Mouse (Mus musculus): ENCODE results near the gene Cep89. TPM values are rescaled to one million over a fixed set of nuclear protein-coding genes. Genes with fewer than 3 reads are reported as not detected.

Gene Cep89
- total and polyA plus RNA-seq, 3 experiments = 9.8 to 12.1 (median 9.9) TPM

- TF ChIP-seq GATA1 (IDR thresholded peaks at IDR 0.05; ENCODE audit: borderline replicate concordance, low read length) (no peak), POLR2AphosphoS5 (IDR thresholded peaks at IDR 0.05; ENCODE audit: insufficient replicate concordance, low read depth, low read length) (no peak), GATA2 (IDR thresholded peaks at IDR 0.05; ENCODE audit: borderline replicate concordance, low read depth, low read length) (no peak), TAL1 (conservative IDR thresholded peaks at IDR 0.05; ENCODE audit: low read depth, low read length) (no peak), CTCF (IDR thresholded peaks at IDR 0.05; ENCODE audit: low read depth, low read length) (no peak)
- DNase-seq (ENCODE audit: low spot score) (no peak), ATAC-seq (ENCODE audit: extremely low read depth, insufficient number of reproducible peaks, low FRiP score, poor library complexity, severe bottlenecking) (no peak)
- H3K4me1 ChIP-seq (ENCODE audit: insufficient read depth, low read depth, low read length) = peaks cover 28% of the 10 kb centered on the region
- H3K4me3 ChIP-seq (ENCODE audit: low read depth, low read length) = no peak overlapping the region
- H3K9me3 ChIP-seq (replicated peaks) = no peaks in the 10 kb centered on the region
- H3K36me3 ChIP-seq (replicated peaks) = no peaks in the 10 kb centered on the region
- H3K27me3 ChIP-seq (ENCODE audit: insufficient read depth, low read length) = peaks cover 10% of the 10 kb centered on the region; the same call in 1 of the 2 replicates
These were observed 16.5 kb upstream of the Cep89 start for GRCm38 (mm10) chr7:35380351-35380750.

- Histone ChIP-seq H3K36me3 (replicated peaks) (no peaks in the 10 kb centered on the region), H3K9me3 (replicated peaks) (no peaks in the 10 kb centered on the region), H3K4me1 (ENCODE audit: insufficient read depth, low read depth, low read length) (peaks cover 28% of the 10 kb centered on the region), H3K4me3 (ENCODE audit: low read depth, low read length) (no peak overlapping the region), H3K27me3 (ENCODE audit: insufficient read depth, low read length) (peaks cover 8% of the 10 kb centered on the region; the same call in 1 of the 2 replicates)
- TF ChIP-seq POLR2AphosphoS5 (IDR thresholded peaks at IDR 0.05; ENCODE audit: insufficient replicate concordance, low read depth, low read length) = no peak
- TF ChIP-seq TAL1 (conservative IDR thresholded peaks at IDR 0.05; ENCODE audit: low read depth, low read length) = no peak
- no peak for TF ChIP-seq GATA1 (IDR thresholded peaks at IDR 0.05; ENCODE audit: borderline replicate concordance, low read length)
- TF ChIP-seq CTCF (IDR thresholded peaks at IDR 0.05; ENCODE audit: low read depth, low read length) = no peak
- TF ChIP-seq GATA2 (IDR thresholded peaks at IDR 0.05; ENCODE audit: borderline replicate concordance, low read depth, low read length) = no peak
- DNase-seq (ENCODE audit: low spot score) (no peak), ATAC-seq (ENCODE audit: extremely low read depth, insufficient number of reproducible peaks, low FRiP score, poor library complexity, severe bottlenecking) (no peak)
These were observed 15.0 kb upstream of the Cep89 start for GRCm38 (mm10) chr7:35381861-35382260.

GRCm38 (mm10) chr7:35382706-35383353, 14.0 kb upstream of the Cep89 start:
- Histone ChIP-seq H3K27me3 (ENCODE audit: insufficient read depth, low read length) (peaks cover 9% of the 10 kb centered on the region; the same call in 1 of the 2 replicates), H3K9me3 (replicated peaks) (no peaks in the 10 kb centered on the region), H3K4me1 (ENCODE audit: insufficient read depth, low read depth, low read length) (peaks cover 28% of the 10 kb centered on the region), H3K4me3 (ENCODE audit: low read depth, low read length) (no peak overlapping the region), H3K36me3 (replicated peaks) (no peaks in the 10 kb centered on the region)
- TF ChIP-seq GATA2 (IDR thresholded peaks at IDR 0.05; ENCODE audit: borderline replicate concordance, low read depth, low read length) (no peak), POLR2AphosphoS5 (IDR thresholded peaks at IDR 0.05; ENCODE audit: insufficient replicate concordance, low read depth, low read length) (no peak), TAL1 (conservative IDR thresholded peaks at IDR 0.05; ENCODE audit: low read depth, low read length) (no peak), CTCF (IDR thresholded peaks at IDR 0.05; ENCODE audit: low read depth, low read length) (no peak), GATA1 (IDR thresholded peaks at IDR 0.05; ENCODE audit: borderline replicate concordance, low read length) (no peak)
- no peak for DNase-seq (ENCODE audit: low spot score)
- no peak for ATAC-seq (ENCODE audit: extremely low read depth, insufficient number of reproducible peaks, low FRiP score, poor library complexity, severe bottlenecking)

GRCm38 (mm10) chr7:35386525-35386952, 10.3 kb upstream of the Cep89 start:
- DNase-seq (ENCODE audit: low spot score) (no peak), ATAC-seq (ENCODE audit: extremely low read depth, insufficient number of reproducible peaks, low FRiP score, poor library complexity, severe bottlenecking) (no peak)
- no peak overlapping the region for H3K4me3 ChIP-seq (ENCODE audit: low read depth, low read length)
- TF ChIP-seq TAL1 (conservative IDR thresholded peaks at IDR 0.05; ENCODE audit: low read depth, low read length) (no peak), CTCF (IDR thresholded peaks at IDR 0.05; ENCODE audit: low read depth, low read length) (peak; percentile 33)
- peaks cover 6% of the 10 kb centered on the region; the same call in 1 of the 2 replicates for H3K27me3 ChIP-seq (ENCODE audit: insufficient read depth, low read length)
- peaks cover 8% of the 10 kb centered on the region for H3K36me3 ChIP-seq (replicated peaks)
- peaks cover 19% of the 10 kb centered on the region for H3K4me1 ChIP-seq (ENCODE audit: insufficient read depth, low read depth, low read length)
- H3K9me3 ChIP-seq (replicated peaks) = no peaks in the 10 kb centered on the region

GRCm38 (mm10) chr7:35388694-35389093, 8.1 kb upstream of the Cep89 start:
- DNase-seq (ENCODE audit: low spot score) = no peak
- H3K27me3 ChIP-seq (ENCODE audit: insufficient read depth, low read length) = peaks cover 6% of the 10 kb centered on the region; the same call in 1 of the 2 replicates
- TF ChIP-seq TAL1 (conservative IDR thresholded peaks at IDR 0.05; ENCODE audit: low read depth, low read length) (no peak), GATA1 (IDR thresholded peaks at IDR 0.05; ENCODE audit: borderline replicate concordance, low read length) (no peak), CTCF (IDR thresholded peaks at IDR 0.05; ENCODE audit: low read depth, low read length) (no peak), POLR2AphosphoS5 (IDR thresholded peaks at IDR 0.05; ENCODE audit: insufficient replicate concordance, low read depth, low read length) (no peak), GATA2 (IDR thresholded peaks at IDR 0.05; ENCODE audit: borderline replicate concordance, low read depth, low read length) (no peak)
- H3K36me3 ChIP-seq (replicated peaks) = peaks cover 29% of the 10 kb centered on the region
- no peaks in the 10 kb centered on the region for H3K9me3 ChIP-seq (replicated peaks)
- ATAC-seq (ENCODE audit: extremely low read depth, insufficient number of reproducible peaks, low FRiP score, poor library complexity, severe bottlenecking) = no peak
- peaks cover 6% of the 10 kb centered on the region; the same call in 1 of the 2 replicates for H3K4me1 ChIP-seq (ENCODE audit: insufficient read depth, low read depth, low read length)
- H3K4me3 ChIP-seq (ENCODE audit: low read depth, low read length) = no peak overlapping the region

- DNase-seq (ENCODE audit: low spot score) (no peak), ATAC-seq (ENCODE audit: extremely low read depth, insufficient number of reproducible peaks, low FRiP score, poor library complexity, severe bottlenecking) (no peak)
- H3K9me3 ChIP-seq (replicated peaks) = no peaks in the 10 kb centered on the region
- peaks cover 48% of the 10 kb centered on the region for H3K36me3 ChIP-seq (replicated peaks)
- H3K4me1 ChIP-seq (ENCODE audit: insufficient read depth, low read depth, low read length) = peaks cover 34% of the 10 kb centered on the region
- TF ChIP-seq GATA2 (IDR thresholded peaks at IDR 0.05; ENCODE audit: borderline replicate concordance, low read depth, low read length) (no peak), TAL1 (conservative IDR thresholded peaks at IDR 0.05; ENCODE audit: low read depth, low read length) (no peak), POLR2AphosphoS5 (IDR thresholded peaks at IDR 0.05; ENCODE audit: insufficient replicate concordance, low read depth, low read length) (no peak), CTCF (IDR thresholded peaks at IDR 0.05; ENCODE audit: low read depth, low read length) (no peak), GATA1 (IDR thresholded peaks at IDR 0.05; ENCODE audit: borderline replicate concordance, low read length) (no peak)
- no peak overlapping the region for H3K4me3 ChIP-seq (ENCODE audit: low read depth, low read length)
- H3K27me3 ChIP-seq (ENCODE audit: insufficient read depth, low read length) = 0 out of 2 replicates have a peak, but pooled peaks cover 2% of the 10 kb centered on the region
These were observed 3.9 kb upstream of the Cep89 start for GRCm38 (mm10) chr7:35392935-35393334.

Data from G1E (cell line).